Mouse (Mus musculus) gastrocnemius, postnatal 14 days (tissue): ENCODE data around the gene Srgap3. TPM values are rescaled to one million over a fixed set of nuclear protein-coding genes. Genes with fewer than 3 reads are reported as not detected.

Experiments
- DNase-seq: peaks from one replicate; pipeline ENCODE4 v3.0.0; 2021; ENCODE audit warnings: mixed read lengths
- intact Hi-C: fragments of 180-260 bp; cut with DNase I; formaldehyde crosslinking; loops from one replicate; pipeline ENCODE4 v1.15.1; 2025; ENCODE audit warnings: low total_unique reads
- total RNA-seq, 2 experiments: library from RNA; stranded (reverse); gene quantifications; 2 replicates each; pipeline ENCODE4 v1.2.3; 2021

Srgap3 gene
- total RNA-seq, 2 experiments from 2014 or later, result 4.1 to 5.0 TPM

DNA sequence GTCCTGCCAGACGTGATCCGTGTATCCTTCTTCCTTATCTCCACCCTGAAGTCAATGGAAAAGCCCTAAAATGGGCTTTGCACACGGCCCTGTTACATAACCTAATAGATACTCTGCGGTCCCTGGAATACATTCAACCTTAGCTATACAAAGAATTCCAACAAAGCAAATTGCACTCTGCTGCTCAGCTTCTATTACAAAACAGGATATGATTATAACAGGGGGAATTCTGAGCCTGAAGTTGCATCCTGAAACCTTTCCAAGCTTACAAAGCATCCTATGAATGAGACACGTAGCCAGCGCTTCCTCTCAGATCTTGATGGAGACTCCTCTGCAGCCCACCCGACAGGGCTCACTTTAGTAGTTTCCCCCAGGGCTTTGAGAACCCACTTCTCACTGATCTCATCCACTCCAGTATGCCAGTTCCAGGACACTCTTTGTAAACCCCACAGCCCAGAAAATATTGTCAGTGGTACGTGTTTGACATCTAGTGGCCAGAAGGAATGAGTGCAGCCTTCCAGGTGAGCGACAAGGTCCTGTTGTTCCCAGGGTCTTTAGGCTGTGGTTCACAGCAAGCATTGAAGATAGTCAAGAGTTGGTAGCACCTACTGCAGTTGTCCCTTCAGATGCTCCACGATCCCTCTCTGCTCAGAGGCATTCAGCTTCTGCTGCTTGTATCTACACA, 165.5 kb downstream of the Srgap3 start:
- intact Hi-C loops, result no loop called here

DNA sequence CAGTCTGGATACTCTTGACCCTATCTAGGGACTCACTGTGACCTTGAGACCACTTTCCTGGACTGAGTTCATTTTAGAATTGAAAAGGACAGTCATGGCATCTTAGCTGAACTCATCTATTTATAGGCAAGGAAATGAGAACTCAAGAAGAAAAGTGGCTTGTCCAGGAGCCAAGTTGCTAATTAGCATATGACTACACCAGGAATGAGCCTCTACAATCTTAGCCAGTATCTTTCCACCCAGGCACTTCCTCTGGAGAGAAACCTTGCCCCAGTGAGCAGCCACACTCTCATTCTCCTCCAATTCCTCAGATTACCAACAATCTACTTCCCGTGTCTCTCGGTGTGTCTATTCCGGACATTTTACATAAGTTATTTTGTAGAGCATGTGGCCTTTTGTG, 168.9 kb downstream of the Srgap3 start:
- no peak for DNase-seq
- intact Hi-C loops, result no loop called here

More for the DNA sequence above, 165.5 kb downstream of the Srgap3 start:
- DNase-seq, result no peak

DNA sequence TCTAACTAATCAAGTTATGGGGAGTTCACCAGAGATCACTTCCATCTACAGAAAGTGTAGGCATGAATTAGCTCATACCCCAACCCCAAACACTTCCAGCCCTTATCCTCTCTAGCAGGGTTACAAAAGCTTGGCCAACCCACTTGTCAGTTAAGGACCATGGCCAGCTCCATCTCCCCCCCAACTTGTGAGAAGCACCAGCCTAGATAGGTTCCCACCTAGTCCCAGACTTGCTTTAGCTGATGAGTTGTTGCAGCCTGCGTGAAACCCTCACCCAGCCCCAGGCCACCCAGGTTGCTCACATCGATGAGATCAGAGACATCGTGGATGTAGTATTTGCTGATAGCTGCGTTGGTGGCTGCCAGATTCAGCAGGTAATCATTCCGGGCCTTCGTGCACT, 170.3 kb downstream of the Srgap3 start:
- intact Hi-C loops, result no loop called here
- DNase-seq, result no peak

DNA sequence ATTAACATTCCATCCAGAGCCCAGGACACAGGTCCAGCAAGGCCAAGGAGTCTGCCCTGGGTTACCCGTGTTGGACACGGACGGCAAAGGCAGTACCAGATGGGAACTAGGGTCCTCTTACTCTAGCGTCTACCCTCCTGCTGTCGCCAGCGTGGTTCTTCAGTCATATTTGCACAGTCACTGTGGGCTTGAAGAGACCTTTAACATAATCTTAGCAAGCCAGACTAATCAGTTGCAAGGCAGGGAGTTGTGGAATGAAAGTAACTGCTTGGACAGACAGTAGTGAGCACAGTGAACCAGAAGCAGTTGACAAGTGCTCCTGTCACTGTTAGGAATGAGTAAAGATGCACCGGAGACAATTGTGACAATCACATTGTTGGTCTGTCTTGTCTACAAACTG, 173.3 kb downstream of the Srgap3 start:
- DNase-seq, result no peak
- intact Hi-C loops, result no loop called here

DNA sequence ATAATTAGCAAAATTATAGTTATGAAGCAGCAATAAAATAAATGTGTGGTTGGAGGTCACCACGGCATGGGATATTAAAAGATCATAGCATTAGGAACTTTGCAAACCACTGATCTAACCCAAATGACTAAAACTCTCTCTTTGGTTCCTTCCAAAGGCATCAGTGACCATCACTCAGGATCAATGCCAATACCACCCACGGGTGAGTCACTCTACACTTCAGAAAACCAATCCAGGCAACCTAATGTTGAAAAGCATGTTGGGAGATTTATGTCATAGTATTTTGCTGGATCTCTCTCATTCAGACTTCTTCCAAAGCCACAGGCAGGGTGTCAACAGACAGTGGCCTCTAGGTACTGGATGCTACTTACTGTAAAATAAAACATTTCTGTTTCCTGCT, 176.1 kb downstream of the Srgap3 start:
- DNase-seq, result no peak
- intact Hi-C loops, result no loop called here

DNA sequence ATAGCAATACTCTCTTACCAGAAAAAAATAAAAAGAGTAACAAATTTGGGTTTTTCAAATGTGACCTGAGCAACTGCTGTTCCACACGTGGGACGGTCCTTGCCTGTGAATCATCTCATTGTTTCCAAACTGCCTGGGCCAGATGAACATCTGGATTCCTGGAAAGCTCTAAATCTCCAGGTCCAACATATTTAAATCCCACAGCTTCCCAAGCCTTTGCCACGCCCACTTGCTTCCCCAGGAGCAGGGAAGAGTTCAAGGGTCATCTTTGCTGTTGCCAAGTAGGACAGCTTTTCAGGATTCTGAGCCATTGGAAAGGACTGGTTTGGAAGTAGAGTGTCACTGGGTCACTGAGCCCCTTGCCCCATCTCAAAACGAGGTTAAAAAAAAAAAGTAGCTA, 188.5 kb downstream of the Srgap3 start:
- DNase-seq, result peak; percentile 29
- intact Hi-C loops, result no loop called here

DNA sequence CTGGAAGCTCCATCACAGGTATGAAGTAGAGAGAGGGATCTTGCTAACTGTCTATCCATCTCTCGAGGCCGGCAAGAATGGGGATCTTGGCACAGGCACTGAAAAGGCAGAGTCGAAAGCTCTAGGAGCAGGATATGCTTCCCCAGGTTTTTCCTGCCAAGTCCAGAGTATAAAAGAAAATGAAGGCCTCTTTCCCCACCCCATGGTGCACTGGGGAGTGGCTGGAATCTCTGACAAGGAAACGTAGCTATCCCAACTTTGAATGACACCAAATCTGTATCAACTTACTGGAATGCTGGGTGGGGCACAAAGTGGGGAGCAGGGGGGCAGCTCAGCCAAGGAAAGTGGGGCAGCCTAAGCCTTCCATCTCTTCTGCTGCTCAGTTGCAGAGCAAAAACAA, 190.2 kb downstream of the Srgap3 start:
- DNase-seq, result no peak
- intact Hi-C loops, result no loop called here

DNA sequence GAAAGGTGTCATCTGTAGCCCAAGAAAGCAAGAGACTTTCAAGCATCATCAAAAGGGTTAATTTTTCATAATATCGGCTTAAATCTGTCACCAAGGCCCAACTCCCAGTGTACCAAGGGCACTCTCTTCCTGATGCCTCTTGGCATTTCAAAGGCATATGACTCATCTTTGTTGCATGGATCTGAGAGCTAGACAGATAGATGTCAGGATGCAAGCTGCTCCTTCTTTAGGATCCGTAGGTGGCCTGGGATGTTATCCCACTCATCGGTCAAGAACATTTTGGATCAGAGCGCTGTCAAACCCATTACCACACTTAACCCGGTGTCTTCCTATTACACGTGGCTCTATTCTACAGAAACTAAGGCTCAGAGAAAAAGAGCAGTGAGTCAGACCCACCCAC, 192.1 kb downstream of the Srgap3 start:
- DNase-seq, result no peak
- intact Hi-C loops, result no loop called here

DNA sequence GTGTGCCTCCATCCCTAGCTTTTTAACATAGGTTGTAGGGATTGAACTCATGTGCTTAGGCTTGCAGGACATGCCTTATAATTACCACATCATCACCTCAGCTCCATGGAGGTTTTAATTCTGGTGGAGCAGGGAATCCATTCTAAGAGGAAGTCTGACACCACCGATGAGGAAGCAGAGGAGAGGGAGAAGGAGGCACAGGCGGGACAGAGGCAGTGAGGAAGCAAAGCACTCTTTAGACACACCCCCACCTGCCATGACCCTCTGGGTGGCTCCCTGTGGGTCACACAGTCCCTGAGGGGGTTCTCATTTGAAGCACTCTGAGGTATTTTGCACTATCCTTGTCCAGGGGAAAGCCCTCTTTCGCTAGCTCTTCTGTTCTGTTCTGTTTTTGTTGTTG, 194.5 kb downstream of the Srgap3 start:
- intact Hi-C loops, result no loop called here
- DNase-seq, result no peak

DNA sequence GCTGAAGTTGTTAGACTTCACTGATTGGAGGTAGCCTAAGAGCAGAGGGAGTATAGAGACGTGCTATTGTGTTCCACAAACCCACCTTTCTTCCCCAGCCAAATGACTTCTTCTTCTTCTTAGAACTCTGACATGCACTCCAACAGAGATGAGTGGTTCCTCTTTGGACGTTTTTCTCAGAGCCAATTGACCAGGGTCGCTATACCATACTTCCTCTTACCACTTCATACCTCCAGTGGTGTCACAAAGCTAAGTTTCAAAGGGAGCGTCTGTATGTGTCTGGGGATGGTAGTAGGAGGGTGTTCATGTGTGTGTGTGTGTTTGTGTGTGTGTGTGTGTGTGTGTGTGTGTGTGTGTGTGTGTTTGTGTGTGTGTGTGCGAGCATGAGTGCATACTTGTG, 195.1 kb downstream of the Srgap3 start:
- no peak for DNase-seq
- intact Hi-C loops, result no loop called here

DNA sequence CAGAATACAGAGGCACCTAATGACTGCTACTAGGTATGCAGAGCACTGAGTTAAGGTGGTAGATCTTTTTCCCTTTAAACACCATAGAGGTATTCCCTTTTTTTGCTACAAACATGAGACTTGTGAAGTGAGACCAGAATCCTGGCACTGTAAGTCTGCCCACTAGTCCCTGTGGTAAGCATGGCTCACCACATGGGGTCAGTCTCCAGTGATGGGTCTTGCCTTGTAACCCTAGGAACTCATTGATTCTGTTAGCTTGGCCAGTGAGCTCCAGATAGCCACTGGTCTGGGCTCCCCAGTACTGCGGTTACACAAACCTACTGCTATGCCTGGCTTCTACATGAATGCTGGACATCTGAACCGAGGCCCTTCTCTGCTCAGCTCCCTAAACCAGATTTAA, 204.8 kb downstream of the Srgap3 start:
- no peak for DNase-seq
- intact Hi-C loops, result no loop called here

DNA sequence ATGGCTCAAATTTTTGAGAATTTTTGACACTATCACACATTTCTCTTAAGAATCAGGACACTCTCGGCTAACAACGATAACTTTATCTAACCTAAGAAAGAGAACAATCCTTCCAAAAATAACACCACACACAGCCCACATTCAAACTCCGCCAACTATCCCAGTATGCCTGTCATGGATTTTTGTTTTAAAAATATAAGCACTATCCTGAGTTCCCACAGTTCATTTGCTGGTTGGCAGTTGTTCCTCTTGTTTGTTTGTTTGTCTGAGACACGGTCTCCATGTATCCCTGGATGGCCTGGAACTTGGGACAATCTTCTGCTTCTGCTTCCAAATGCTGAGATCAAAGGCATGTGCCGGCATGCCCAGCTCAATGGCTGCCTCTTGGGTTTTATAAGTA, 205.3 kb downstream of the Srgap3 start:
- no peak for DNase-seq
- intact Hi-C loops, result no loop called here

DNA sequence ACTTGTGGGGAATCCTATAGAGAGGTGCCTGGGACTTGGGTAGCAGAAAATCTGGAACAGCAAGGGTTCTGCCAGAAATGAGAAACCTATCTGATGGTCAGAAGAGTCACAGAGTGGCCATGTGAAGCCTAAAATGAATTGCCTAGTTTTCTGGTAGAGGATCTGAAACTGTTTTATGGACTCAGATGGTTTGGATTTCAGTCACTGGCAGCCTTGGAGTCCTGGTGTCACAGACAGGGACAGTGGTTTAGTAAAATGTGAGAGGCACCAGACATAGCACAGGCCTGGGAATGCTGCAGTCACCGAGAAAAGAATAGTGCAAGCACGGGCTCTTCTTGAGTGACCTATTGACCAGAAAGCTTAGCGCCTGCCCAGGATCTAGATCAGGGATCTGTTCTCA, 207.4 kb downstream of the Srgap3 start:
- intact Hi-C loops, result loop anchor here (5.0 kb wide), 1 partner anchor 908 kb away; no protein-coding TSS in a partner anchor
- no peak for DNase-seq

DNA sequence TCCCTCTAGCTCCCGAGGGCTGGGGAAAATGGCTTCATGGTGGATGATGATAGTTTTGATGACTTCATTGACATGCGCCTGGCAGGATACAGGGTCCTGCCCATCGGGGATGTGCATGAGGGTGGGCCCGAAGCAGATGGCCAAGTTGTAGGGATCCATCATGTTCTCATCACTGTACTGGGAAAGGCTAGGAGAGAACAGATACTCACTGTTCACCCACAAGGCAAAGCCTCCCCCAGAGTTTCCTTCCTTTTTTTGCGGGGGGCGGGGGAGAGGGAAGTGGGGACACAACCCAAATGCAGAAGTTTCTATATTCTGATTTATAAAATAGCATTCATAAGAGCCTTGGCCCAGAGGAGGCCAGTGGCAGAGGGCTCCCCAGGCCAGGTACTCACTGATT, 208.1 kb downstream of the Srgap3 start:
- no peak for DNase-seq
- intact Hi-C loops, result loop anchor here (5.0 kb wide), 1 partner anchor 908 kb away; no protein-coding TSS in a partner anchor

DNA sequence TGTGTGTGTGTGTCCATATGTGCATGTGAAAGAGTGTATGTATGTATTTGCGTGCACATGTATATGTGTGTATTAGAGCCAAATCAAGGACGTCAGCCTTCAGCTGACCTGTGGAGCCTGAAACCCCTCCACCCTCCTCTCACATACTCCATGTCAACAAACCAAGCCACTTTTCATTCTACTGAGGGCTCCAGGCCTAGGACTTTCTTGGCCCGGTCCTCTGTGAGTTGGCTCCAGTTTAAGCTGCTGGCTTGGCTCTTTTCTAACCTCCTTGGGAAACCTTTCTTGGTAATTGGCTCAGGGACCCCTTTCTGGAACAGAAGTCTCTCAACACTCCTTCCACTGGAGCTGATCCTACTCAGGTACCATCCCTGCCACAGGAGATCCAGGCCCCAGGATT, 210.6 kb downstream of the Srgap3 start:
- no peak for DNase-seq
- intact Hi-C loops, result loop anchor here (5.0 kb wide), 1 partner anchor 911 kb away; no protein-coding TSS in a partner anchor

DNA sequence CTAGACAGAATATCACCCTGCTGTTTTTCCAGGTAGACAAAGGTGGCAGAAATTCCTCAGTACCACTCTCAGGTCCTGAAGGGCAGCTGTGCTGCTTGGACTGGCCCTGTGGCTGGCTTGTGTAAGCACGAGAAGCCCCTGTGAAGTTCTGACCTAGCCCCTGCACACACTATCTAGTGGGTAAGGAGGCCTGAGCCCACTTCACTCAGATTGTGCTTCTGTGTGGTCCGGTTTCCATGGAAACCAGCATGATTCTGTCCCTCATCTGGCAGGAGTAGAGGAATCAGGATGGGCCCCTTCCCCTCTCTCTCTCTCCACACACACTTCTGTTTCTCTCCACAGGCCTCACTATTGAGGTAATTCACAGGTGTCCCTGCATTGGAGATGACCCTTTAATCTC, 212.0 kb downstream of the Srgap3 start:
- no peak for DNase-seq
- intact Hi-C loops, result loop anchor here (5.0 kb wide), 1 partner anchor 912 kb away; no protein-coding TSS in a partner anchor

DNA sequence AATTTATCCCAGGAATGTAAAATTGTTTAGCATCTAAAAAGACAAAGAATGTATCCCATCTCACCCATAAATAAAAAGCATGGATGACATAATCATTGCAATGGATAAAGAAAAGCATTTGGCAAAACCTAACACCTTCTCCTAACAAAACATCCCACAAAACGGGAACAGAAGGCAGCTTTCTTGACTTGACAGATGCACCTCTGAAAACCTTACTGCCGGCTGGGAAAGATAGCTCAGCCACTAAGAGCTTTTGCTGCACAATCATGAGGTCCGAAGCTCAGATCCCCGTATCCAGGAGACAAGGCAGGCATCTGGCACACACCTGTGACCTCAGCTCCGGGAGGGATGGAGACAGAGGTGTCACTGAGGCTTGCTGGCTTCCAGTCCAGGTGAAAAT, 213.1 kb downstream of the Srgap3 start:
- intact Hi-C loops, result no loop called here
- DNase-seq, result no peak

DNA sequence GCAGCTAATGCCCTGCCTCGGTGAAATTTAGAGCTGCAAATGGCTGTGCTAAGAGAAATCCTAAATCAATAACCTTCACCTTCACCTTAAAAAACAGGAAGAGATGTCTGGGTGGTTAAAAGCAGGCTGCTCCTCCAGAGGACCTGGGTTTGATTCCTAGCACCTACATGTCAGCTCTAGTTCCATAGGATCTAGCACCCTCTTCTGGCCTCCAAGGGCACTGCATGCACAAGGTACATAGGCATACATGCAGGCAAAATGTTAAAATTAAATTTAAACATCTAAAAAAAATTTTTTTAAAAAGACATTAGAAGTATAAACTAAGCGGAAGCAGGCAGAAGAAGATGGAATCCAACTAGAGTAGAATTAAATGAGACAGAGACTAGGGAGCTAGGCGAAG, 214.6 kb downstream of the Srgap3 start:
- intact Hi-C loops, result no loop called here
- no peak for DNase-seq

DNA sequence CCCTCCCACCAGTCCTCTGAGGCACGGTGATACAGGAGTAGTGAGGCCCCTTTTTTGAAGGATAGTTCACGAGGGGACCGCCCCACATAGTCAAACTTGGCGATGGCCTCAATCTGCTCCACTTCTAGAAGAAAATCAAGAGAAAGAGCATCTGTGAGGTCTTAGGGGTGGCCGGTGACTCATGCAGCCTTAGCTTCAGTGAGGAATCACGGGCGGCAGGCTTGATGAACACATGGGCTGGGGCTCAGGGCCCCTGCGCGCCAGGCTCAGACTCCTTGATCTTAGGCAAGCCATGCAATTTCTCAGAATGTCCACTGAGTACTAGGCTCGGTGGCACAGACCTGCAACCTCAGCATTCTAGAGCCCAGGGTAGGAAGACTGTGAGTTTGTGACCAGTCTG, 215.7 kb downstream of the Srgap3 start:
- intact Hi-C loops, result no loop called here
- DNase-seq, result no peak

DNA sequence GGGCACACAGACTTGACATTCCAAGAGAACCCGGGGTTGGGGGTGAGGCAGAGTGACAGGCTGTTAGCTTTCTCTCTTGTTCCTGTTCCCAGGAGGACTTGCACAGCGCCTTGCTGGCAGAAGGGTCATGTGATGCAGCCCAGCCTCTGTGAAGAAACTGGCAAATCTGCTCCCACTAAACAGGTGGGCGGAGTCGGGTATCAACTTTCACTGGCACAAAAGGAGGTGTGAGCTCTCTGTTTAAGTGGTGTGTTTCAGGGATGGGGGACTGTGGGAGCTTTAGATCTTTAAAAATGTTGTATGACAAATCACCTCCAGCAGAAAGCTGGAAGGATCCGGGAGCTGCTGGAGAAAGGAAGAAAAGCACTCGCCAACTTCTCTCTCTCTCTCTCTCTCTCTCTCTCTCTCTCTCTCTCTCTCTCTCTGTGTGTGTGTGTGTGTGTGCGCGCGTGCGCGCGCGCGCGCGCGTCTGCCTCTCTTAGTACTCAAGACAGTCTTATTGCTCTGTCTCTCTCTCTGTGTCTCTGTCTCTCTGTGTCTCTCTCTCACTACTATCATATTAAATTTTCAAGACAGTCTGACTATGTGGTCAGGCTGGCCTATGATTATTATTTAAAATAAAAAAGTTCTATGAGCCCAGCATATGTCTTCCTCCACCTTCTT, 218.2 kb downstream of the Srgap3 start:
- intact Hi-C loops, result no loop called here
- DNase-seq, result peak; percentile 40

DNA sequence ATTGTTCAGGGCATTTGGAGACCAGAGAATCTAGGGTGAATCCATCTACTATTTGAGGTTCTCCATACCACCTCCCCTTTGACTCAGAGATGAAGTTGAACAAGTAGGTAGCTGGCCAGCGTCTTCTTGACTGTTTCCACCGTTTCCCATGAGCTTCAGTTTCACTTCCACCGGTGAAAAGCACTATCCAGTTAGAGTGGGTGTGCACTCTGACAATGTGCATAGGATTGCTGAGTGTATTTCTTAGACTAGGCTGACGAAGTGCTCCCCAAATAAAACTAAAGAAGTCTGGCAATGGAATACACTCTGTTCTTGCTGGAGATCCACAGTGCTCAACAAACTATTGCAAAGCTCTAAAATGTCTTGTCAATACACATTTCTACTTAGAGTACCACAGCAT, 221.6 kb downstream of the Srgap3 start:
- intact Hi-C loops, result no loop called here
- DNase-seq, result no peak
